Mouse (Mus musculus): ENCODE results near the gene Itga8. TPM values are rescaled to one million over a fixed set of nuclear protein-coding genes. Genes with fewer than 3 reads are reported as not detected.

Itga8 gene
- polyA plus RNA-seq, 1 experiment from 2014 or later = 18.6 TPM

- ATAC-seq (ENCODE audit: insufficient number of reproducible peaks, low FRiP score, low TSS enrichment, low read depth) = no peak
- no peaks in the 10 kb centered on the region for H3K36me3 ChIP-seq
- H3K9me3 ChIP-seq (replicated peaks) = no peaks in the 10 kb centered on the region
- no peak overlapping the region for H3K27ac ChIP-seq (replicated peaks)
- no peak overlapping the region for H3K9ac ChIP-seq
- no peaks in the 10 kb centered on the region for H3K27me3 ChIP-seq
- H3K4me3 ChIP-seq (replicated peaks) = no peak overlapping the region
- no peak overlapping the region for H3K4me2 ChIP-seq (replicated peaks)
- WGBS = 90% methylated on average over 3 of the region's 3 CpGs
- 0 out of 2 replicates have a peak, but pooled peaks cover 2% of the 10 kb centered on the region for H3K4me1 ChIP-seq
Observed at GRCm38 (mm10) chr2:12318715-12319114, 17.0 kb upstream of the Itga8 start.

GRCm38 (mm10) chr2:12318036-12318435 is 16.3 kb upstream of the Itga8 start:
- Histone ChIP-seq H3K4me3 (replicated peaks) (no peak overlapping the region), H3K36me3 (no peaks in the 10 kb centered on the region), H3K27me3 (no peaks in the 10 kb centered on the region), H3K4me1 (0 out of 2 replicates have a peak, but pooled peaks cover 2% of the 10 kb centered on the region), H3K4me2 (replicated peaks) (no peak overlapping the region), H3K9ac (no peak overlapping the region), H3K9me3 (replicated peaks) (no peaks in the 10 kb centered on the region), H3K27ac (replicated peaks) (no peak overlapping the region)
- WGBS = 69% methylated on average over 4 of the region's 4 CpGs
- no peak for ATAC-seq (ENCODE audit: insufficient number of reproducible peaks, low FRiP score, low TSS enrichment, low read depth)

GRCm38 (mm10) chr2:12317343-12317742 is 15.6 kb upstream of the Itga8 start:
- WGBS = 63% methylated on average over 5 of the region's 5 CpGs
- Histone ChIP-seq H3K9ac (no peak overlapping the region), H3K36me3 (no peaks in the 10 kb centered on the region), H3K9me3 (replicated peaks) (no peaks in the 10 kb centered on the region), H3K27ac (replicated peaks) (no peak overlapping the region), H3K4me1 (0 out of 2 replicates have a peak, but pooled peaks cover 2% of the 10 kb centered on the region), H3K4me3 (replicated peaks) (no peak overlapping the region), H3K4me2 (replicated peaks) (no peak overlapping the region), H3K27me3 (no peaks in the 10 kb centered on the region)
- ATAC-seq (ENCODE audit: insufficient number of reproducible peaks, low FRiP score, low TSS enrichment, low read depth) = no peak

DNA sequence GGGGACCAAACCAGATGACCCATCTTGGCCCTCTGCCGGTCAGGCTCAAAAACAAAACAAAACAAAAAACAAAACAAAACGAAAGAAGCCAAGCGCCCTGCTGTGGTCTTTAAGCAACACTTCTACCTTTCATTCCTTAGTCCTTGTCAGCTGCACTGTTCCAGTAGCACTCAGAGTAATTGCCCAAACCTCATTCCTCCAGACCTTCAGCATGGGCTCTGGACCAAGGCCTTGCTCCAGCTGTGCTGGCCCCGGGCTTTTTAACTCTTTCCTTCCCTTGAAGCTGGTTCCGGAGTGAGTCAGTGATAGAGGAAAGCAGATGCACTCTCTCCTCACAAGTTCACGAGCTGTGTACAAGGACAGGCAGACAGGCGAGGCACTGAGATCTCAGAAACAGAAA is 14.6 kb upstream of the Itga8 start:
- H3K4me3 ChIP-seq (replicated peaks) = no peak overlapping the region

DNA sequence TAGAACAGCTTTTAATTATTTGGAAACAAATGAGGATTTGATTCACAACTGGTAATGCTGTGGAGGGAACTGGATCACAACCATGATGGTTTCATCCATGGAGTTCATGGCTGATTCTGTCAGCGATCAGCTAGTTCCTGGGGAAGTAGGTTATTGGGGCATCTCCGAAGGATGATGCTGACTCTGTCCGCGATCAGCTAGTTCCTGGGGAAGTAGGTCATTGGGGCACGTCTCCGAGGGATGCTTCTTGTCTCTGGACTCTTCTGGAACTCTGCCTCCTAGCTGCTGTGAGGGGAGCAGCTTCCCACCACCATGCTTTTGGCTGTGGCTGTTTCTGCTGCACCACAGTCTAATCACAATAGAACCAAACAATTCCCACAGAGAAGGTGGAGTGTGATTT is 12.3 kb upstream of the Itga8 start:
- no peak overlapping the region for H3K27ac ChIP-seq (replicated peaks)
- ATAC-seq (ENCODE audit: insufficient number of reproducible peaks, low FRiP score, low TSS enrichment, low read depth) = no peak

More for the DNA sequence above, 14.6 kb upstream of the Itga8 start:
- 18% methylated on average over 7 of the region's 7 CpGs for WGBS
- Histone ChIP-seq H3K9me3 (replicated peaks) (no peaks in the 10 kb centered on the region), H3K27ac (replicated peaks) (no peak overlapping the region), H3K9ac (no peak overlapping the region), H3K4me2 (replicated peaks) (no peak overlapping the region), H3K4me1 (0 out of 2 replicates have a peak, but pooled peaks cover 2% of the 10 kb centered on the region), H3K36me3 (no peaks in the 10 kb centered on the region), H3K27me3 (no peaks in the 10 kb centered on the region)
- no peak for ATAC-seq (ENCODE audit: insufficient number of reproducible peaks, low FRiP score, low TSS enrichment, low read depth)

GRCm38 (mm10) chr2:12308466-12308865 is 6.7 kb upstream of the Itga8 start:
- Histone ChIP-seq H3K4me1 (no peaks in the 10 kb centered on the region), H3K4me2 (replicated peaks) (no peak overlapping the region), H3K27ac (replicated peaks) (no peak overlapping the region), H3K36me3 (no peaks in the 10 kb centered on the region), H3K9ac (no peak overlapping the region), H3K9me3 (replicated peaks) (no peaks in the 10 kb centered on the region), H3K27me3 (no peaks in the 10 kb centered on the region), H3K4me3 (replicated peaks) (no peak overlapping the region)
- ATAC-seq (ENCODE audit: insufficient number of reproducible peaks, low FRiP score, low TSS enrichment, low read depth) = no peak

More for the DNA sequence above, 12.3 kb upstream of the Itga8 start:
- H3K4me1 ChIP-seq = 0 out of 2 replicates have a peak, but pooled peaks cover 2% of the 10 kb centered on the region
- H3K9me3 ChIP-seq (replicated peaks) = no peaks in the 10 kb centered on the region
- WGBS = 80% methylated on average over 6 of the region's 6 CpGs
- no peaks in the 10 kb centered on the region for H3K27me3 ChIP-seq
- H3K9ac ChIP-seq = no peak overlapping the region
- H3K4me3 ChIP-seq (replicated peaks) = no peak overlapping the region
- H3K4me2 ChIP-seq (replicated peaks) = no peak overlapping the region
- no peaks in the 10 kb centered on the region for H3K36me3 ChIP-seq

DNA sequence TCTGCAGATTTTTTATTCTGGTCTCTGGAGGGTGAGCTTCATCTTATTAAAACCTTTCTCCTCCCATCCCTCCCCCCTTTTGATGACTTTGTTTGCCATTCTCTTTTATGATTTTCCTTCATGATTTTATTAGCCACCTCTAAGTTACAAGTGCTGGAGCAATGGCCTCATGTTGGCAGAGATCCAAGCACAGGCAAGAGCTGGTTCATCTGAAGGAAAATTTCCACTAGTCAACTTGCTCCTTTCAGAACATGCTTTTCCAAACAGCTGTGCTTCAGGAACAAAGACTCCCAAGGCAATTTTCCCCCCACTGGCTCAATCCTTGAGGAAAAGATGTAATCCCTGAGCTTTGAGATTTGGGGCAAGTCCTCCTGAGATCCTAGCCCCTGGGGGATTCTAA is 5.6 kb upstream of the Itga8 start:
- no peaks in the 10 kb centered on the region for H3K27me3 ChIP-seq
- H3K4me1 ChIP-seq = no peaks in the 10 kb centered on the region
- no peak overlapping the region for H3K9ac ChIP-seq
- no peak overlapping the region for H3K4me3 ChIP-seq (replicated peaks)
- no peaks in the 10 kb centered on the region for H3K9me3 ChIP-seq (replicated peaks)
- no peaks in the 10 kb centered on the region for H3K36me3 ChIP-seq
- H3K27ac ChIP-seq (replicated peaks) = no peak overlapping the region
- no peak overlapping the region for H3K4me2 ChIP-seq (replicated peaks)
- ATAC-seq (ENCODE audit: insufficient number of reproducible peaks, low FRiP score, low TSS enrichment, low read depth) = no peak

DNA sequence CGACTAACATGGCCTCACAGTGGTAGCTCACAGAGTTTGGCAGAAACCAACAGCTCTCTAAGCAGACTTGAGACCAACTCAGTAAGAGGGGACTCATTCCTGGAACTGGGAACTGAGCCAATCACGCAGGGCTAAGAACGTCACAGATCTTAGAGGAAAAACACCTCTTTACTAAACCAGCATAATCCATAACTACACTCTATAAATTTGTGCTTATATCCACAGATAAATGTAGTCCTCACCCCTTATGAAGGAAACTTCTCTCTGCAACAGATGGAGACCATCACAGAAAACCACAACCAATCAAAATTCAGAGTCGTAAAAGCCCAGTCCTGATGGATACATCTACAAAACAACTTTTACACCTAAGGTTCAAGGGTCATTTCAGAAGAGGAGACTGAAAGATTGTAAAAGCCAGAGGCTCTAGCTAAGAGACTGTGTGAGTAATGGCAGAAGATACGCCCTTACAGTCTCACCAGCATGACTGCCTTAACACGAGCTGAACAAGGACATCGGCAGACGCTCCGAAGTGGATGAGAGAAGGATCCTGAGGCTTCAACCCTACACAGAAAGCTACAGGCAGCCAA is 3.4 kb upstream of the Itga8 start:
- 79% methylated on average over 9 of the region's 9 CpGs for WGBS

GRCm38 (mm10) chr2:12300449-12301228 is 1.1 kb downstream of the Itga8 start:
- WGBS = 51% methylated on average over 15 of the region's 15 CpGs
- peak overlapping the region; percentile 55; the same call in 1 of the 2 replicates for H3K27ac ChIP-seq (replicated peaks)
- H3K4me2 ChIP-seq (replicated peaks) = peak overlapping the region; percentile 92

More for the DNA sequence above, 3.4 kb upstream of the Itga8 start:
- H3K27me3 ChIP-seq = peaks cover 6% of the 10 kb centered on the region; the same call in 1 of the 2 replicates
- no peak overlapping the region for H3K9ac ChIP-seq
- no peak overlapping the region for H3K4me2 ChIP-seq (replicated peaks)
- 0 out of 2 replicates have a peak, but pooled peaks cover 7% of the 10 kb centered on the region for H3K4me1 ChIP-seq
- no peak overlapping the region for H3K27ac ChIP-seq (replicated peaks)
- no peak overlapping the region for H3K4me3 ChIP-seq (replicated peaks)
- no peaks in the 10 kb centered on the region for H3K36me3 ChIP-seq
- no peaks in the 10 kb centered on the region for H3K9me3 ChIP-seq (replicated peaks)
- ATAC-seq (ENCODE audit: insufficient number of reproducible peaks, low FRiP score, low TSS enrichment, low read depth) = no peak

DNA sequence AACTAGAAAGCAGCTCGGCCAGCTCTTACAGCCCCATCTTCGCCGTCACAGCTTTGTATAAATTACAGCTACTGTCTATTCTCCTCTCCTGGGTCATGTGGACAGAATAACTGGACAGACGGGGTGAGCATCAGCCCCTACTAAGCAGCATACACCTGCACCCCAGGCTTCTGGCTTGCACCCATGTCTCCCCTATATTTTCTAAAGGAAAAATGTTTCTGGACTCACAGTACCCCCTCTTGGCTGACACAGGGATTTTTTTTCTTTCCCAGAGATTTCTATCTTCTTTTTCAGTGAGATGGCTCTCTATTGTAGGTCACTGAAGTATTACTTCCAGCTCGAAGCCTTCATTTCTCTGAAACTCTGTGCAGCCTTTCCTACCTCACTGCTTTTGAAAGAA is 4.4 kb downstream of the Itga8 start:
- Histone ChIP-seq H3K4me3 (replicated peaks) (no peak overlapping the region), H3K9me3 (replicated peaks) (no peaks in the 10 kb centered on the region), H3K36me3 (no peaks in the 10 kb centered on the region), H3K27me3 (peaks cover 6% of the 10 kb centered on the region; the same call in 1 of the 2 replicates), H3K9ac (no peak overlapping the region), H3K27ac (replicated peaks) (no peak overlapping the region), H3K4me1 (peaks cover 23% of the 10 kb centered on the region), H3K4me2 (replicated peaks) (no peak overlapping the region)
- no peak for ATAC-seq (ENCODE audit: insufficient number of reproducible peaks, low FRiP score, low TSS enrichment, low read depth)
- WGBS = 82% methylated on average over 5 of the region's 5 CpGs

More at GRCm38 (mm10) chr2:12300449-12301228, 1.1 kb downstream of the Itga8 start:
- 0 out of 2 replicates have a peak, but pooled peaks cover 7% of the 10 kb centered on the region for H3K4me1 ChIP-seq
- H3K27me3 ChIP-seq = peaks cover 6% of the 10 kb centered on the region; the same call in 1 of the 2 replicates
- ATAC-seq (ENCODE audit: insufficient number of reproducible peaks, low FRiP score, low TSS enrichment, low read depth) = no peak
- peak overlapping the region; percentile 70 for H3K4me3 ChIP-seq (replicated peaks)
- H3K36me3 ChIP-seq = no peaks in the 10 kb centered on the region
- H3K9me3 ChIP-seq (replicated peaks) = no peaks in the 10 kb centered on the region
- H3K9ac ChIP-seq = no peak overlapping the region

DNA sequence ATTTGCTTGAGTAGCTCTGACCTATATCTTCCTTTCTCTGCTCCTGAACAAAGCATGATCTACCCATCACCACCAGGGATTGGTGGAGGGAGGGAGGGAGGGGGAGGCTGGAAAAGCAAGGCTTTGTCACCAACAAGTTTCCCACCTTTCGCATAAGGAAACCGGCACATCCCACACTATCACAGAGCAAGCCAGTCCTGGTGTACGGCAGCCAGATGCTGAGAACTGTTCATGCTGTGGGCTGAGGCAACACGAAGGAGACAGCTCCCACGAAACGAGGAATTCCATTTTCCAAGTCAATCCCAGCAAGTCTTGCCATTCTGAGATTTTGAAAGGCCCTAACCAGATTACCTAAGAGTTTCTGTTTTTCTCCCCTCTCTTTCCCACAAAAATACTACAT is 6.6 kb downstream of the Itga8 start:
- Histone ChIP-seq H3K27me3 (no peaks in the 10 kb centered on the region), H3K4me3 (replicated peaks) (no peak overlapping the region), H3K4me2 (replicated peaks) (no peak overlapping the region), H3K27ac (replicated peaks) (no peak overlapping the region), H3K9ac (no peak overlapping the region), H3K36me3 (no peaks in the 10 kb centered on the region), H3K9me3 (replicated peaks) (no peaks in the 10 kb centered on the region), H3K4me1 (peaks cover 16% of the 10 kb centered on the region)
- no peak for ATAC-seq (ENCODE audit: insufficient number of reproducible peaks, low FRiP score, low TSS enrichment, low read depth)
- WGBS = 87% methylated on average over 6 of the region's 6 CpGs
